ENCODE assay signal across 12 mouse cellular contexts in the genomic region with DNA sequence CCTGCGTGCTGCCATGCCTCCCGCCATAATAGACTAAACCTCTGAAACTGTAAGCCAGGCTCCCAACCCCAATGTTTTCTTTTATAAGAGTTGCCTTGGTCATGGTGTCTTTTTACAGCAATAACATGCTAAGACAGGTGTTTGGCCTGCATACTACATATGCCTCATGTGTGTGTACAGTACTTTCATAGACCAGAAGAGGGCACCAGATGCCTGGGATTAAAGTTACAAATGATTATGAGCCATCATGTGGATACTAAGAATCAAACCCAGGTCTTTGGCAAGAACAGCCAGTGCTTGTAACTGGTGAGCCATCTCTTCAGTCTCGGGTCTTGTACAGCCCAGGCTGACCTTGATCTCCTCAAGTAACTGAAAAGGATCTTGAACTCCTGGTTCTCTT. TPM values are rescaled to one million over a fixed set of nuclear protein-coding genes. Genes with fewer than 3 reads are reported as not detected.
A peak's percentile ranks its signal among the peaks of the same experiment; 100 is the strongest.
DNase-seq lines count a peak whose midpoint lies in the region; ATAC-seq and TF ChIP-seq lines count a peak whose summit lies in the region.
"Had no signal": no experiment of that assay in that cellular context is flagged by ENCODE, and none has a peak within 500 bp of the region (broad histone marks: within the 10 kb centered on the region; RNA-seq: fewer than 3 reads in every experiment).

No protein-coding gene starts in this region.

- peaks cover 30% of the 10 kb centered on the region for H3K36me3 ChIP-seq in kidney, postnatal 0 days (ENCODE audit: insufficient read depth, low read length)
- peaks cover 38% of the 10 kb centered on the region for H3K36me3 ChIP-seq in kidney, embryonic 16.5 days (ENCODE audit: insufficient read depth, low read length)

- no peak overlapping the region for H3K4me2 ChIP-seq in kidney, postnatal 0 days (ENCODE audit: low read length)
- no peak overlapping the region for H3K4me2 ChIP-seq in kidney, embryonic 16.5 days (replicated peaks; ENCODE audit: low read depth, low read length)
- H3K4me2 ChIP-seq: hindbrain, embryonic 15.5 days had no signal

- H3K4me3 ChIP-seq in kidney, postnatal 0 days (replicated peaks; ENCODE audit: low read depth, low read length) = no peak overlapping the region
- no peak overlapping the region for H3K4me3 ChIP-seq in kidney, embryonic 16.5 days (ENCODE audit: low read length)
- H3K4me3 ChIP-seq: hindbrain, embryonic 15.5 days had no signal

- TF ChIP-seq CTCF in kidney, postnatal 0 days (IDR thresholded peaks at IDR 0.05; ENCODE audit: low read depth) = peak; percentile 51

- ATAC-seq in kidney, postnatal 0 days (replicated peaks; ENCODE audit: low FRiP score, low read depth) = no peak
- ATAC-seq in kidney, embryonic 16.5 days (ENCODE audit: low FRiP score, low TSS enrichment) = no peak

- WGBS in kidney, postnatal 0 days = 87% methylated on average over 3 of the region's 3 CpGs
- 90% methylated on average over 3 of the region's 3 CpGs for WGBS in kidney, embryonic 16.5 days

- no peaks in the 10 kb centered on the region for H3K4me1 ChIP-seq in kidney, postnatal 0 days (replicated peaks; ENCODE audit: insufficient read depth, low read length)
- H3K4me1 ChIP-seq in kidney, embryonic 16.5 days (ENCODE audit: insufficient read depth, low read length) = no peaks in the 10 kb centered on the region

- DNase-seq in kidney, postnatal 0 days (ENCODE audit: low spot score) = no peak
- peak; percentile 40 for DNase-seq in testis, postnatal 10 days (ENCODE audit: low spot score)
- no peak for DNase-seq in testis, postnatal 14 days (ENCODE audit: low spot score)
- peak; percentile 67 for DNase-seq in R1 (ENCODE audit: low read depth, low spot score)
- DNase-seq in thymus, postnatal 10 days (ENCODE audit: low spot score in 2 of 2) = no peak
- DNase-seq in cerebellum, postnatal 4 days (ENCODE audit: low spot score in 2 of 2) = no peak
- DNase-seq: cerebellum, adult 11-12 months; embryo, embryonic 11 days; heart, postnatal 10 days; thymus, adult 18-20 months had no signal

- H3K27me3 ChIP-seq in kidney, postnatal 0 days (ENCODE audit: insufficient read depth, low read length) = no peaks in the 10 kb centered on the region
- no peaks in the 10 kb centered on the region for H3K27me3 ChIP-seq in kidney, embryonic 16.5 days (ENCODE audit: insufficient read depth, low read length)
- H3K27me3 ChIP-seq: hindbrain, embryonic 15.5 days had no signal

- no peak overlapping the region for H3K9ac ChIP-seq in kidney, postnatal 0 days (ENCODE audit: low read depth, low read length)
- H3K9ac ChIP-seq in kidney, embryonic 16.5 days (replicated peaks; ENCODE audit: low read length) = no peak overlapping the region
- H3K9ac ChIP-seq: hindbrain, embryonic 15.5 days had no signal

- H3K27ac ChIP-seq in kidney, postnatal 0 days = no peak overlapping the region
- no peak overlapping the region for H3K27ac ChIP-seq in kidney, embryonic 16.5 days (ENCODE audit: low read length)
- H3K27ac ChIP-seq: hindbrain, embryonic 15.5 days had no signal

- H3K9me3 ChIP-seq in kidney, postnatal 0 days (replicated peaks; ENCODE audit: low read length) = no peaks in the 10 kb centered on the region
- H3K9me3 ChIP-seq in kidney, embryonic 16.5 days (ENCODE audit: low read length) = peaks cover 4% of the 10 kb centered on the region; the same call in 1 of the 2 replicates
- H3K9me3 ChIP-seq: hindbrain, embryonic 15.5 days had no signal

RNA-seq across cellular contexts. Expression of gene Ehd2, which starts 2.3 kb away (rescaled TPM):
- polyA plus RNA-seq in kidney, postnatal 0 days (2015; fragmentation: Nextera tagmentation; extraction: Ambion mirVana) = 24.6 and 26.6 TPM in 2 replicates
- 36.8 and 37.9 TPM in 2 replicates for polyA plus RNA-seq in kidney, embryonic 16.5 days (2015; fragmentation: Nextera tagmentation; extraction: Ambion mirVana)

RNA-seq across cellular contexts. Expression of gene Nop53, which starts 23.8 kb away (rescaled TPM):
- polyA plus RNA-seq in kidney, postnatal 0 days (2015; fragmentation: Nextera tagmentation; extraction: Ambion mirVana) = 213 and 221 TPM in 2 replicates
- polyA plus RNA-seq in kidney, embryonic 16.5 days (2015; fragmentation: Nextera tagmentation; extraction: Ambion mirVana) = 198 and 212 TPM in 2 replicates

RNA-seq across cellular contexts. Expression of gene Selenow, which starts 47.5 kb away (rescaled TPM):
- 751 and 763 TPM in 2 replicates for polyA plus RNA-seq in kidney, postnatal 0 days (2015; fragmentation: Nextera tagmentation; extraction: Ambion mirVana)
- polyA plus RNA-seq in kidney, embryonic 16.5 days (2015; fragmentation: Nextera tagmentation; extraction: Ambion mirVana) = 690 and 706 TPM in 2 replicates

Comparison
In these comparisons a context has a peak if more than half of its experiments do, and no peak if none do; other contexts are left out.
1. DNase-seq: peak in testis, postnatal 10 days (single experiment) and R1 (single experiment); none in kidney, postnatal 0 days (single experiment), testis, postnatal 14 days (single experiment), thymus, postnatal 10 days (0 of 2) and cerebellum, postnatal 4 days (0 of 2).